Mouse (Mus musculus) central nervous system, embryonic 14 days (tissue): ENCODE results near the gene Agfg2. TPM values are rescaled to one million over a fixed set of nuclear protein-coding genes. Genes with fewer than 3 reads are reported as not detected.

Experiments used
- polyA plus RNA-seq: library from polyadenylated mRNA; depleted of rRNA; stranded (reverse); fragments of >200 nt; gene quantifications from 2 replicates; pipeline ENCODE4 v1.2.3, GENCODE M21; 2012; rRNA removed

The Agfg2 gene
- polyA plus RNA-seq, result 16.9 and 19.4 TPM in 2 replicates

DNA sequence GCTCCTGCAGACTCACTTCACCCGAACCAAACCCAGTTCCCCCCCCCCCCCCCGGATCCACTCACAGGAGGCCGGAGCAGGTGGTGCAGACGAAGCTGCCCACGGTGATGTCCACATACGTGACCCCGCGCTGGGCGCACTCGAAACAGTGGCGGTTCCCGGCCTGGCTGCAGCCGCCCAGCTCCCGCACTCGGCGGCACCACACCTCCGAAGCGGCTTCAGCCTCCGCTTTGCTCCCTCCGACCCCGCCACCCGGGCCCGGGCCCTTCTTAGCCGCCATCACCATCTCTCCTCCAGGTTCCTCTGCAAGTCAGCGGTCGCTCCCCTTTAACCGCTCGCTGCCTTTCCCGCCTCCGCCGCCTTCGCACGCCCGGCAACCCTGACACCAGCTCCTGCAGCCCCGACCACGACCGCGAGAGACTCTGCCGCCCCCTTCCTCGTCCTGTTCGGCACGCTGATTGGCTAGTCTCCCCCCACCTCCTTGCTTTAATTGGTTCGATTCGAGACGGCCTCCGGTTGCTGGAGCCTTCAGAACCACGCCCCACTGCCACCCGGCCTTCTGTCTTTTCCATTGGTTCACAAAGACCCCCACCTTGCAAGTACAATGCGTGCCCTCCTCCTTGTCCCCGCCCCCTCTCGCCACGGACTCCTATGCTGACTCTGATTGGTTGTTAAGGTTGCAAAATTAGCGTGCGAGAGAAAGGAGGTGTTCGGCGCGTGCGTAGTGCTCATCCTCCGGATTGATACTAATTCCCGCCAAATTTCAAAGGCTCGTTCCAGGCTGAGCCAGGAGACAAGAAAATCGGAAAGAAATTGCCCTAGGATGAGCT is at the start of gene Agfg2:
Gene Agfg2, minus strand, starts transcription at position 433 of the 830 bp plus-strand sequence.

DNA sequence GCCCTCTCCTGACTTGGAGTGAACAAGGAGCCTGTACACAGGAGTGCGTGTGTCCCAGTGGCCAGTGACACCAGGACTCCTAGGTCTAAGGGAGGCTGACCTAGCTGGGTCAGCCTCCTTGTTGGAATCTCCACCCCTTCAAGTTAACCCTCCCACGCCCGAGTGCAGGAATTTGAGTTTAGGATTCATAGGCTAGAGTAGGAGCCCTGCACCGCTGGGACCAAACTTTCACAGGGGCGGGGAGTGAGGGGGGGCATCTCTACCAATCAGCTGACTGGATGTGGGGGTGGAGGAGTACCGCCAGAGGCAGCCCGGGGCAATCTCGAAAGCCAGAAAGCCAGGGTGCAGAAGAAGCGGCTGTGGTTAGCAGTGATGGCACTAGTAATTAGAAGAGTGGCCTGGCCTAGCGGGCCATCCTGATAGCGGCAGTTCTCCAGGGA is 38.9 kb downstream of the Agfg2 start, which contains the start of gene Irs3:
Gene Irs3, minus strand, starts transcription at position 63 of the 440 bp plus-strand sequence.

DNA sequence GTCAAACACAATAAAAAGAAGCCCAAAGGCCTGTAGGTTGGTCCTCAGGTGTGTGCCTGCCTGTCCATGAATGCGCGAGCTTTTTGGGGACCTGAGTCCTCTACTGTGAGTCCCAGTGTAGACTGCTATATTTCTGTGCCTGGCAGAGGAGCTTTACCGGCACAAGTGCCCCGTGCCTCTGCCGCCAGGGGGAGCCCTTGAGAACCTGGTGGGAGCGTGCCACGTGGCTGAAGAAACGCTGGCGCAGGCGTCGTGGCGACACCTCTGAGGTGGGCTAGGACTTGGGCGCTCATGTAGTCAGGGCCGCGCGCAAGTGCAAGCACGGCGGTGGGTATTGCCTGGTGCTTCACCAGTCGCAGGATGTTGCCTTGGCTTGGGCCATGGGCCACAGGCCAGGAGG is 43.5 kb downstream of the Agfg2 start, which contains the start of gene Sap25:
Gene Sap25, plus strand, starts transcription at position 281 of the 400 bp plus-strand sequence.

DNA sequence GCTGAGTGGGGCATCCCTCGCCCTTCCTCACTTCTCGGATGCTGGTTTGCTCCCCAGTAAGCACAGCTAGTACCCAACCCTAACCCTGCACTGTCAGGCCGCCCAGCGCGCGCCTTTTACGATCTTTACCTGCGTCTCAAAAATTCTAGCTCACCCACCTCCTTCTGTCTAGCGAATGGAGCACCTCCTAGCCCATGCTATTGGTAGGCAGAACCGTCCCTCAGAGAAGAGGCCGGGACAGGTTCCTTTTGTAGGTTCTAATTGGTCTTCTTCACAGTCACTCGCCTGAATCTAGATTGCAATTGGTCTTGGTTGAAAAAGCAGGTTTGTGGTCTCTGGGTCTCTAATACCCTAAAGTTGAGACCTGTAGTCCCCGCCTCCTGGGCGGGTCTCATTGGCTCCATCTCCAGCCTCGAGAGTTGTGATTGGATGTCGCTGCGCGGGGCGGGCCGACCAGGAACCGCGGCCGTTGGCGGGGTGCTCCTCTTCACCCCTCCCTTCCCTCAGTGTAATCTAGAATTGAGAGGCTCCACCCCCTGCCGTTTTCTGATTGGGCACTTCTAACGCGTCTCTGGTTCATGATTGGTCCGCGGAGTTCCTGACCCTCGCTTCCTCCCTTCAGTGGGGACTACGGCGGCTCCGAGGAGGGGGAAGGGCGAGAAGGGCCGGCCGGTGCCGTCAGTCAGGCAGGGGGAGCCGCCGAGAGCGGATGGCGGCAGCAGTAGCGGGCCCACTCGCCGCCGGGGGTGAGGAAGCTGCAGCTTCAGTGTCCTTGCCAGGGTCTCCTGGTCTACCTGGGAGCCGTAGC is 55.8 kb downstream of the Agfg2 start, which contains the start of the genes Fbxo24, Lrch4 and Gm20605:
Gene Fbxo24, minus strand, starts transcription at position 505 of the 808 bp plus-strand sequence.
Gene Lrch4, plus strand, starts transcription at position 624 of the 808 bp plus-strand sequence.
Gene Gm20605, plus strand, starts transcription at position 678 of the 808 bp plus-strand sequence.

DNA sequence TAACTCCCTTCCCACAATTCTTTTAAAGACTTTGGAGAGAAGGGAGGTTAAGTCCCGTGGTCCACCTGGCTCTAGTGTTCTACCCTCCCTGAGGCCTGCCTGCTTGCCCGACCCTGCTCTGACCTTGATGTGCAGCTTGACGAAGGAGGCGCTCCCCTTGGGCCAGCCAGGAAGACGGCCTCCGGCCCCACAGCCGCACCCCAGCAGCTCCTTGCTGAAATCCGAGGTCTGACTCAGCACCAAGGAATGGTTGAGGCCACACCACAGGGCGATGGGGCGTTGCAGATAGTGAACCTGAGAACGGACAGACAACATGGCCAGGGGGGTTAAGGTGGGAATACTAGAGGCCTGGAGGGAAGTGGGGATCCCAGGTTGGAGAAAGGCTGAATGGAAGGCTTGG is 71.0 kb downstream of the Agfg2 start, which contains the start of gene Pcolce:
Gene Pcolce, minus strand, starts transcription at position 235 of the 400 bp plus-strand sequence.

DNA sequence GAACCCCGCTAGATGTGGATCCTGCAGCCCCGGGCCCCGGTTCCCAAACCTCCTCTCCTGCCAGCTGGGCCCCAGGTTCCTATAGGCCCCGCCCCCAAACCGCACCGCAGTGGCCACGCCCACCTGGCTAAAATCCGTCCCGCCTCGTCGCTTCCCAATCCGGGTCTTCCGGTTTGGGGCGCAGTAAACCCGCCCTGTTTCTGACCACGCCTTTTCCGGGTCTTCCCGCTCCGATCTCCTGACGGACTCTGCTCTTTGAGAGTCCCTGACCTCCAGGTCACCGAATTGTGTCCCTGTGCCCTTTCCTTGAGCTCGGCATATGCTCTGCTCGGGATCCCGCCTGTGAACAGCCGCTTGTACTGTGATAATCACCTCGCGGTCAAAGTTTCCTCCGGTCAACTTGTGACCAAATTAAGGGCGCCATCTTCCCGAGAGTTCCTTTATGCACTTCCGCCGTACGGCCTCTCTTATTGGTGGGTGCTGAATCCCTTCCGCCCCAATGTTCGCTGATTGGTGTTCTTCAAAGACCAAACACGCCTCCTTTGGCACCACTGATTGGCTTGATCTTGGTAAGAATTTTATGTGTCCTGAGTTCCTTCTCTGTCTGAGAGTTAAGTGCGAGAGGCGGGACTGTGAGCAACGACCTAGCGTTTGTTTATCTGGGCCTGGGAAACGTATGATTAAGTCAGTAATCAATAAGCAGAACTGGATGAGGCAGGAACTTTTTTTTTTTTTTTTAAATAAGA is 83.7 kb downstream of the Agfg2 start, which contains the start of gene Mospd3:
Gene Mospd3, minus strand, starts transcription at position 440 of the 746 bp plus-strand sequence.

Other genes starting within 250 kb of the Agfg2 start
- 0.26 and 0.64 TPM in 2 replicates for gene Zan, start 207.7 kb downstream of the Agfg2 start, polyA plus RNA-seq
- gene Pop7, start 182.2 kb downstream of the Agfg2 start, polyA plus RNA-seq, result 63.7 and 67.0 TPM in 2 replicates
- gene Gigyf1, start 166.2 kb downstream of the Agfg2 start, polyA plus RNA-seq, result 56.8 and 62.1 TPM in 2 replicates
- gene Epo, start 151.5 kb downstream of the Agfg2 start, polyA plus RNA-seq, result not detected in 2 replicates
- gene Gnb2, start 151.2 kb downstream of the Agfg2 start, polyA plus RNA-seq, result 859 and 883 TPM in 2 replicates
- 237 and 255 TPM in 2 replicates for gene Actl6b, start 131.2 kb downstream of the Agfg2 start, polyA plus RNA-seq
- gene Tfr2, start 114.9 kb downstream of the Agfg2 start, polyA plus RNA-seq, result 8.2 and 9.8 TPM in 2 replicates
- 68.3 and 78.4 TPM in 2 replicates for gene Mospd3, start 83.7 kb downstream of the Agfg2 start, polyA plus RNA-seq
- 30.6 and 64.8 TPM in 2 replicates for gene Pcolce, start 70.9 kb downstream of the Agfg2 start, polyA plus RNA-seq
- 0.23 and 0.26 TPM in 2 replicates for gene Fbxo24, start 55.7 kb downstream of the Agfg2 start, polyA plus RNA-seq
- gene Lrch4, start 55.6 kb downstream of the Agfg2 start, polyA plus RNA-seq, result 22.0 and 23.5 TPM in 2 replicates
- gene Gm20605, start 55.6 kb downstream of the Agfg2 start, polyA plus RNA-seq, result 16.1 and 17.9 TPM in 2 replicates
- 35.2 and 37.5 TPM in 2 replicates for gene Sap25, start 43.4 kb downstream of the Agfg2 start, polyA plus RNA-seq
- 0.06 and 0.13 TPM in 2 replicates for gene Irs3, start 39.0 kb downstream of the Agfg2 start, polyA plus RNA-seq
- 165 and 183 TPM in 2 replicates for gene Nyap1, start 56.9 kb upstream of the Agfg2 start, polyA plus RNA-seq
- 57.8 and 66.5 TPM in 2 replicates for gene Tsc22d4, start 61.0 kb upstream of the Agfg2 start, polyA plus RNA-seq
- gene Ppp1r35, start 94.1 kb upstream of the Agfg2 start, polyA plus RNA-seq, result 55.5 and 66.0 TPM in 2 replicates
- gene Mepce, start 102.9 kb upstream of the Agfg2 start, polyA plus RNA-seq, result 36.2 and 40.2 TPM in 2 replicates
- gene Zcwpw1, start 103.1 kb upstream of the Agfg2 start, polyA plus RNA-seq, result 11.3 and 14.0 TPM in 2 replicates
- gene Pilra, start 151.6 kb upstream of the Agfg2 start, polyA plus RNA-seq, result 0.38 TPM in 2 replicates
- 0.09 and 0.10 TPM in 2 replicates for gene Pilrb1, start 173.4 kb upstream of the Agfg2 start, polyA plus RNA-seq
- 0.04 and 0.11 TPM in 2 replicates for gene Pilrb2, start 187.1 kb upstream of the Agfg2 start, polyA plus RNA-seq
- 0.05 TPM in 1 of 2 replicates, not detected in the other for gene Cyp3a13, start 236.9 kb upstream of the Agfg2 start, polyA plus RNA-seq